Mouse (Mus musculus): ENCODE results near the gene Asgr2.
"Not testable (repeated sequence)": the region's sequence is repeated elsewhere in the genome, so short reads cannot be mapped to it uniquely, and the experiment has no call there.

The Asgr2 gene

GRCm38 (mm10) chr11:70097396-70097795 is 5.0 kb downstream of the Asgr2 start:
- no peak for DNase-seq (ENCODE audit: low spot score)

GRCm38 (mm10) chr11:70099102-70099501 is 6.7 kb downstream of the Asgr2 start:
- no peak for DNase-seq (ENCODE audit: low spot score)

GRCm38 (mm10) chr11:70099809-70100208 is 7.4 kb downstream of the Asgr2 start:
- DNase-seq (ENCODE audit: low spot score) = no peak

GRCm38 (mm10) chr11:70103701-70104315 is 11.4 kb downstream of the Asgr2 start:
- DNase-seq (ENCODE audit: low spot score) = no peak

- DNase-seq (ENCODE audit: low spot score) = no peak
These were observed 14.6 kb downstream of the Asgr2 start for GRCm38 (mm10) chr11:70107085-70107484.

GRCm38 (mm10) chr11:70110146-70110545 is 17.7 kb downstream of the Asgr2 start:
- no peak for DNase-seq (ENCODE audit: low spot score)

- DNase-seq (ENCODE audit: low spot score) = no peak
These were observed 22.1 kb downstream of the Asgr2 start for GRCm38 (mm10) chr11:70114562-70114961.

GRCm38 (mm10) chr11:70115901-70116300 is 23.5 kb downstream of the Asgr2 start:
- no peak for DNase-seq (ENCODE audit: low spot score)

- DNase-seq (ENCODE audit: low spot score) = no peak
These were observed 37.5 kb downstream of the Asgr2 start, which contains the start of gene Mgl2 for GRCm38 (mm10) chr11:70129926-70130379. Gene Mgl2 (plus strand): TSS chr11:70130329.

GRCm38 (mm10) chr11:70135001-70135400 is 42.6 kb downstream of the Asgr2 start:
- DNase-seq (ENCODE audit: low spot score) = not testable (repeated sequence)

- not testable (repeated sequence) for DNase-seq (ENCODE audit: low spot score)
These were observed 43.5 kb downstream of the Asgr2 start for GRCm38 (mm10) chr11:70135925-70136324.

GRCm38 (mm10) chr11:70139171-70139570 is 46.7 kb downstream of the Asgr2 start:
- no peak for DNase-seq (ENCODE audit: low spot score)

GRCm38 (mm10) chr11:70151072-70151471 is 58.6 kb downstream of the Asgr2 start:
- DNase-seq (ENCODE audit: low spot score) = no peak

Data from MN1 (cell line).